Mouse (Mus musculus) CH12.LX (cell line): ENCODE data around the gene Hist1h2ba. TPM values are rescaled to one million over a fixed set of nuclear protein-coding genes. Genes with fewer than 3 reads are reported as not detected.
A peak's percentile ranks its signal among the peaks of the same experiment; 100 is the strongest.

Experiments used
- DNase-seq: peaks from one replicate; pipeline ENCODE4 v3.0.0-alpha.2; 2013; ENCODE audit errors: extremely low read depth
- H3K27ac ChIP-seq: 2 replicates; pipeline ENCODE4 v1.5.1; 2012; ENCODE audit warnings: low read depth, mild to moderate bottlenecking, control low read depth, moderate library complexity; ENCODE audit not compliant: insufficient read depth
- H3K27me3 ChIP-seq: replicated peaks from 2 replicates; pipeline ENCODE3; 2012; ENCODE audit warnings: inconsistent platforms
- H3K36me3 ChIP-seq, 2 experiments: replicated peaks in 1 of 2; 2 replicates each; pipeline versions ENCODE3 to v1.6.1; 2012; ENCODE audit warnings: inconsistent platforms in 1 of 2, low read length in 1 of 2, mild to moderate bottlenecking in 1 of 2, mixed read lengths in 1 of 2, moderate library complexity in 1 of 2; ENCODE audit not compliant: control insufficient read depth in 1 of 2, insufficient read depth in 1 of 2
- H3K4me1 ChIP-seq, 2 experiments: 2 replicates each; pipeline ENCODE4 v1.6.1; 2012; ENCODE audit warnings: inconsistent platforms in 1 of 2, moderate library complexity in 1 of 2; ENCODE audit not compliant: insufficient read depth in 2 of 2, control insufficient read depth in 1 of 2
- H3K4me2 ChIP-seq: 2 replicates; pipeline ENCODE4 v1.6.1; 2012; ENCODE audit warnings: low read depth, mild to moderate bottlenecking, control low read depth; ENCODE audit not compliant: poor library complexity, insufficient read depth, severe bottlenecking
- H3K4me3 ChIP-seq, 3 experiments: fragments of 150-350 bp in 1 of 3; sonication (generic) in 1 of 3; replicated peaks in 1 of 3; 2 replicates each; pipeline versions ENCODE3 to v1.5.1; 2011 to 2012; ENCODE audit warnings: low read depth in 2 of 3, low read length in 2 of 3, mild to moderate bottlenecking in 2 of 3, moderate library complexity in 2 of 3, control low read depth in 1 of 3, improper control_type of control experiment in 1 of 3, inconsistent platforms in 1 of 3, mixed read lengths in 1 of 3; ENCODE audit not compliant: poor library complexity in 1 of 3
- H3K79me2 ChIP-seq: replicated peaks from 2 replicates; pipeline ENCODE4 v1.6.1; 2012; ENCODE audit warnings: mild to moderate bottlenecking, moderate library complexity; ENCODE audit not compliant: control insufficient read depth, poor library complexity, insufficient read depth, severe bottlenecking; ENCODE audit errors: extremely low read depth
- H3K9ac ChIP-seq: 2 replicates; pipeline ENCODE4 v1.6.1; 2012; ENCODE audit warnings: low read depth, mild to moderate bottlenecking, control low read depth, moderate library complexity; ENCODE audit not compliant: insufficient read depth
- H3K9me3 ChIP-seq: replicated peaks from 2 replicates; pipeline ENCODE3; 2012; ENCODE audit warnings: low read length, inconsistent platforms, mixed read lengths
- BHLHE40 ChIP-seq: IDR thresholded peaks from 2 replicates; pipeline ENCODE4 v1.6.1; 2011; ENCODE audit warnings: mild to moderate bottlenecking, low read depth, low read length, improper control_type of control experiment
- ELF1 ChIP-seq: IDR thresholded peaks from 2 replicates; pipeline ENCODE4 v1.6.1; 2014; ENCODE audit warnings: low read depth, mild to moderate bottlenecking, inconsistent platforms, low read length, improper control_type of control experiment
- IRF4 ChIP-seq: IDR thresholded peaks from 2 replicates; pipeline ENCODE4 v1.6.1; 2014; ENCODE audit warnings: low read depth, mild to moderate bottlenecking, inconsistent platforms, low read length, improper control_type of control experiment
- JUN ChIP-seq: IDR thresholded peaks from 2 replicates; pipeline ENCODE4 v1.6.1; 2011; ENCODE audit warnings: low read depth, mild to moderate bottlenecking, low read length, improper control_type of control experiment, moderate library complexity; ENCODE audit not compliant: insufficient read depth
- JUND ChIP-seq: conservative IDR thresholded peaks from 2 replicates; pipeline ENCODE4 v1.6.1; 2011; ENCODE audit warnings: low read depth, low read length, improper control_type of control experiment
- MAX ChIP-seq: IDR thresholded peaks from 2 replicates; pipeline ENCODE4 v1.6.1; 2011; ENCODE audit warnings: low read length, improper control_type of control experiment
- MAZ ChIP-seq: IDR thresholded peaks from 2 replicates; pipeline ENCODE4 v1.6.1; 2012; ENCODE audit warnings: low read depth, mild to moderate bottlenecking, inconsistent platforms, low read length, improper control_type of control experiment, moderate library complexity
- MEF2A ChIP-seq: IDR thresholded peaks from 2 replicates; pipeline ENCODE4 v1.6.1; 2014; ENCODE audit warnings: low read depth, mild to moderate bottlenecking, inconsistent platforms, low read length, improper control_type of control experiment, borderline replicate concordance
- NRF1 ChIP-seq: IDR thresholded peaks from 2 replicates; pipeline ENCODE4 v1.6.1; 2014; ENCODE audit warnings: low read depth, mild to moderate bottlenecking, inconsistent platforms, low read length, improper control_type of control experiment, moderate library complexity
- RAD21 ChIP-seq: IDR thresholded peaks from 2 replicates; pipeline ENCODE4 v1.6.1; 2011; ENCODE audit warnings: low read depth, mild to moderate bottlenecking, low read length, improper control_type of control experiment, moderate library complexity
- SIN3A ChIP-seq: IDR thresholded peaks from 2 replicates; pipeline ENCODE4 v1.6.1; 2012; ENCODE audit warnings: low read length, improper control_type of control experiment, inconsistent platforms
- TCF12 ChIP-seq: IDR thresholded peaks from 2 replicates; pipeline ENCODE4 v1.6.1; 2014; ENCODE audit warnings: low read depth, mild to moderate bottlenecking, inconsistent platforms, low read length, improper control_type of control experiment
- dilution Hi-C: fragments of 300-500 bp; cut with MboI; formaldehyde crosslinking; loops from 2 replicates; pipeline ENCODE4 v1.14.3; 2020; ENCODE audit warnings: low sequenced_read_pairs; ENCODE audit not compliant: extremely low pct_unique_long_range_greater_than_20kb, extremely low pct_ligation_motif_present
- in situ Hi-C: fragments of 300-500 bp; cut with MboI; formaldehyde crosslinking; loops from 3 replicates; pipeline ENCODE4 v1.14.3; 2019; ENCODE audit warnings: low sequenced_read_pairs, low pct_ligation_motif_present, low pct_unique_long_range_greater_than_20kb, mixed read lengths
- polyA plus RNA-seq: library from polyadenylated mRNA; unstranded; fragments of >175 nt; gene quantifications from 2 replicates; pipeline ENCODE4 v1.2.1, GENCODE M21; 2012; ENCODE audit warnings: low read depth; ENCODE audit not compliant: insufficient read length
- total RNA-seq, 2 experiments: library from RNA; depleted of rRNA; stranded (reverse); fragments of 300-350 nt in 1 of 2; fragments of >200 nt in 1 of 2; gene quantifications; 2 replicates each; pipeline ENCODE4 v1.2.3; 2012 to 2014

Hist1h2ba gene
- total and polyA plus RNA-seq, 3 experiments: not detected

DNA sequence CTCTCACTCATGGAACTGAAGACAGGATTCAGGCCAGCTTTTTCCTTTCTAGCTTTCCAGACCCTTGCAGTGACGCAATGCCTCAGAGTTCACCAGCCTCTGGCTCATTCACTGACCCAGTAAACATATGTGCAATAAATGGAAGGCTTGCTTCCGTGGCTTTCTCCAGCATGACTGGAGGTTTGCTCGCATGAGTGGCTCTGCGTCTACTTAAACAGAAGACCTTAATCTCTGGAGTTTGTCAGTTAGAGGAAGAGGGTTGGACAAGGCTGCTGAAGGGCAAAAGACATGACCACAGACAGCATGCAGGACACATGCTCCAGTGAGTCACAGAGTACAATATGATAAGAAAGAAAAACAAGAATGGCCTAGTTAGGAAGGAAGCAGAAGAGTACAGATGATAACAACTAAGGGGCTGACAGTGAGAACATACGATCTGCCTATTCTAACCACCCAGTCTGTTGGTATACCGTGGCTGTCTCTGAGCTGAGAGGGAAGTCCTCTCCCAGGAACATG is 20.1 kb downstream of the Hist1h2ba start:
- DNase-seq: peak; percentile 7
- H3K27ac ChIP-seq: no peak overlapping the region
- H3K36me3 ChIP-seq: no peaks in the 10 kb centered on the region
- no peak overlapping the region for H3K4me2 ChIP-seq
- in situ Hi-C loops (no loop called here), dilution Hi-C loops (no loop called here)
- H3K9ac ChIP-seq: no peak overlapping the region
- H3K79me2 ChIP-seq: no peaks in the 10 kb centered on the region
- H3K4me1 ChIP-seq: peaks cover 0 to 36% of the 10 kb centered on the region in 2 experiments; a peak in 3 of 4 replicates
- H3K27me3 ChIP-seq: no peaks in the 10 kb centered on the region
- H3K4me3 ChIP-seq: no peak overlapping the region
- no peak for TF ChIP-seq MAX
- no peaks in the 10 kb centered on the region for H3K9me3 ChIP-seq

DNA sequence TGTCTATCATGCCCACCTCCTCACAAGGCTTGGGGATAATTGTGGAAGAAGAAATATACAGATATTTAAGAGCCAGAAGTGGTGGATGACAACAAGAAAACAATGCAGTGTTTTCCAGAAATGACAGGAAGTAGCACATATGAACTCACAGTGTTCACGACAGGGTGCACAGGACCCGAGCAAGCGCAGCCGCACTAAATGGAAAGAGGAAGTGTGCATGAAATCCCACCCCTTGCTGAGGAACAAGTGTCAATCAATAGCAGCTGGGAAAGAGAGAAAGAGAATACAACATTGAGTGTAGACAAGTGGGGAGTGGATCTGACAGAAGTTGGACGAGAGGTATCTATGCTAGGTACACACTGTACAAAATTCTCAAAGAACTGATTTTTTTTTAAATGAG is 22.6 kb downstream of the Hist1h2ba start:
- no peak overlapping the region for H3K4me3 ChIP-seq
- H3K27me3 ChIP-seq: no peaks in the 10 kb centered on the region
- DNase-seq: peak; percentile 87
- no peaks in the 10 kb centered on the region for H3K36me3 ChIP-seq
- peaks cover 0 to 42% of the 10 kb centered on the region in 2 experiments; a peak in 3 of 4 replicates for H3K4me1 ChIP-seq
- no peaks in the 10 kb centered on the region for H3K79me2 ChIP-seq
- dilution Hi-C loops: no loop called here
- no peak overlapping the region for H3K27ac ChIP-seq
- TF ChIP-seq ELF1: peak; percentile 76
- TF ChIP-seq RAD21: no peak
- TF ChIP-seq NRF1: peak; percentile 82
- TF ChIP-seq, all 38 proteins: peak for 2
- Histone ChIP-seq H3K9ac (no peak overlapping the region), H3K4me2 (peak overlapping the region; percentile 59), H3K9me3 (no peaks in the 10 kb centered on the region)
- in situ Hi-C loops: no loop called here

- Histone ChIP-seq H3K4me1 (peaks cover 0 to 42% of the 10 kb centered on the region in 2 experiments; a peak in 3 of 4 replicates), H3K27ac (no peak overlapping the region), H3K9ac (no peak overlapping the region), H3K79me2 (no peaks in the 10 kb centered on the region), H3K9me3 (no peaks in the 10 kb centered on the region), H3K4me3 (no peak overlapping the region), H3K36me3 (no peaks in the 10 kb centered on the region), H3K27me3 (no peaks in the 10 kb centered on the region), H3K4me2 (no peak overlapping the region)
- in situ Hi-C loops: no loop called here
- dilution Hi-C loops: no loop called here
- no peak for DNase-seq
- TF ChIP-seq MAZ: no peak
Measured at GRCm38 (mm10) chr13:23910121-23910520, 23.8 kb downstream of the Hist1h2ba start.

DNA sequence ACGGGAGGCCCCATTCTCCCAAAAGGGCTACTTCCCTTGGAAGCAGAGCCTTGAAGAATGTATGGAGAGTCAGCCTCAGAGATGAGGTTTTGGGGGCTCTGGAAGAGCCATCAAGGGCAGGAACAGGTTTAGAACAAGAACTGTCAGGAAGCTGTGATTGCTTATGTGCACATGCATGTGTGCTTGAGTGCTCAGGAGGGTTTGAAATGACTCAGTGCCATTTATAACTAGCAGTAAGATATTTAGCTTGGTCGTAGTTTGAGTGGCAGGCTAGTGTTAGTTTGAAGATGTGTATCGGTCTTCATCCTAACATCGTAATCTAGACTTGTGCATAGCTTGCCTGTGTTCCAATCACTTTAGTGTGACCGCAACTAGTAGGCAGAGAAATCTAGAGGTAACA is 27.1 kb downstream of the Hist1h2ba start:
- H3K79me2 ChIP-seq: no peaks in the 10 kb centered on the region
- H3K4me1 ChIP-seq: peaks cover 0 to 20% of the 10 kb centered on the region in 2 experiments; a peak in 2 of 4 replicates
- H3K4me2 ChIP-seq: no peak overlapping the region
- TF ChIP-seq MEF2A (0 out of 2 replicates have a peak, but pooled peaks have one; percentile 37), JUND (peak; percentile 49; the same call in 1 of the 2 replicates), BHLHE40 (peak; percentile 78), SIN3A (no peak), JUN (peak; percentile 37), TCF12 (no peak), IRF4 (peak; percentile 60), NRF1 (no peak)
- no peaks in the 10 kb centered on the region for H3K36me3 ChIP-seq
- H3K9me3 ChIP-seq: no peaks in the 10 kb centered on the region
- no peak overlapping the region for H3K27ac ChIP-seq
- peak; percentile 16 for DNase-seq
- no peak overlapping the region for H3K4me3 ChIP-seq
- H3K9ac ChIP-seq: no peak overlapping the region
- H3K27me3 ChIP-seq: no peaks in the 10 kb centered on the region
- in situ Hi-C loops: no loop called here
- dilution Hi-C loops: no loop called here
